Mouse (Mus musculus) megakaryocyte, embryonic 14.5 days (primary cell): ENCODE measurements around the gene Pbxip1.

ENCODE experiments used
- FLI1 ChIP-seq: IDR thresholded peaks from 2 replicates; pipeline ENCODE4 v1.6.1; 2012; ENCODE audit warnings: low read length, inconsistent platforms, mixed read lengths
- GATA1 ChIP-seq: IDR thresholded peaks from 3 replicates; pipeline ENCODE4 v1.6.1; 2012; ENCODE audit warnings: mixed read lengths, low read length, inconsistent platforms, borderline replicate concordance

- no peak for TF ChIP-seq GATA1
- no peak for TF ChIP-seq FLI1
Measured at GRCm38 (mm10) chr3:89484766-89485524, 48.4 kb downstream of the Pbxip1 start.
